Mouse (Mus musculus) neural tube, postnatal 0 days (tissue): Measurements from ENCODE around the gene Lmln. TPM values are rescaled to one million over a fixed set of nuclear protein-coding genes. Genes with fewer than 3 reads are reported as not detected.
A peak's percentile ranks its signal among the peaks of the same experiment; 100 is the strongest.

Experiments used
- microRNA counts: library from miRNA; unstranded; fragments of <30 nt; microRNA quantifications from one replicate; lab custom pipeline; 2015
- microRNA-seq: library from miRNA; unstranded; fragments of <30 nt; microRNA quantifications from one replicate; pipeline ENCODE4, GENCODE M21; 2016
- polyA plus RNA-seq: library from polyadenylated mRNA; unstranded; fragments of >200 nt; fragmentation: Nextera tagmentation; extraction: Ambion mirVana; gene quantifications from 2 replicates; pipeline ENCODE4 v1.2.1, GENCODE M21; 2015

Gene Lmln
- polyA plus RNA-seq, result 2.6 and 4.1 TPM in 2 replicates

DNA sequence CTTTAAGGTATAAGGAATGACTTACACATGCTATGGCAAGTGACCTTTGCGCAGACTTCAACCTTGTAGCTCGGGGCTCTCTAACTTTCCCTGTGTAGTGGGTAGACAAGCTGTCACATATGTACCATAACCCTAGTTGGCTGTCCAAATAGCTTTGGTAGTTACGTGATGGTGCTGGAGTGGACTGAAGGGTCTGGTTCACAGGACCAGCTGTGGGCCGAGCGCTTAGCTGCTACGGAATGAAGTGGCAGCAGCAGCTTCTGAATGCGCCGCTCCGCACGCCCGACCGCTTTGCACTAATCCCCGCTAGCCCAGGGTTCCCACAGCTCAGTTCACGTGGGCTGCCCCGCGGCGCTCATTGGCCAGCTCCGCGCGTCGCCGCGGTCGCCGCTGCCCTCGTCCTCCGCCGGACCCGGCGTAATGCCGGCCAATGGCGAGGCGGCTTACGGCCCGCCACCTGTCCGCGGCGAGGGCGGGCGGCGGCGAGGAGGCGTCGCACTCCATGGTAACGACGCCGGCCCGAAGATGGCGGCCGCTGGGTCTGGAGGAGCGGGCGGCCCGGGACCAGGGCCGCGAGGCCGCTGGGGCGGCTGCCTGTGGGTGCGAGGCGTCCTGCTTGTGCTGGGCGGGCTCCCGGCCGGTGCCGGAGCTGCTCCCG lies at the start of gene Lmln:
Gene Lmln (plus strand): TSS at position 498 of the 658 bp plus-strand sequence.

DNA sequence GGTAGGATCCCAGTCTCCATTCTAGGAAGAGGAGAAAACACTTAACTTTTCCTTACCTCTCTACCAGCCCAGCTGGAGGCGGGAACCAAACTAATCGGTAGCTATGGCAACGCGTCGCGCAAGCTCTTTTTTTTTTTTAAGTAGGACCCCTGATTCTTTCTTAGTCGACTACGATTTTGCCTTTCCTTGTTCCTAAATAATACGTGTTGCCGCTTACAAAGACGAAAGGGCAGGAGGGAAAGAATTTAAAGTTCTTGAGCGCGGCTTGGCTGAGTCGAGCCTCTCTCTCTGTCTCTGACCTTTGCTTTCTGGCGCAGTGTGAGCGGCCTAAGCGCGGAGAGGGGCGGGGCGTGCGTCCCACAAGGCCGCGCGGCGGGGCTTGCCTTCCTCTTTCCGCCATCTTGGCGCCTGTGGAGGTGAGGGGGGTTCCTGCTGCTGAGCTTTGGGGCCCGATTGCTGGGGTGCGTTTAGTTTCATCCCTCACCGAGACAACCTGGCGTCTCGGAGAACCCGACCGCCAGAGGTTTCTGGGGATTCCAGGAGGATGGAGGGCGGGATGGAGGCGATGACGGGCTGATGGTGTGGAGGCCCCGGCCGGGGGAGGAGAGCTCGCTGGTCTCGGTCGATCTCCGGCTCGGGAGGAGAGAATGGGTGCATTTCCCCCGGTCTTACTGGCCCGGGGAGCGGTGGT lies 6.1 kb upstream of the Lmln start, which contains the start of the genes Iqcg and Rpl35a:
Gene Iqcg (minus strand): TSS at position 124 of the 691 bp plus-strand sequence.
Gene Rpl35a (plus strand): TSS at position 359 of the 691 bp plus-strand sequence.

MicroRNA genes within 50 kb of the gene (microRNA counts, 519-probe panel; counts per million panel counts)
- microRNA mmu-miR-1947 (lab: Ali Mortazavi, UCI), result 40.5 counts per million

Small RNAs within 50 kb of the gene (microRNA-seq; reads per million reads assigned to microRNA genes)
- gene Gm22231 (not detected), gene Mir1947 (4.4 reads per million, percentile 7 among the genes with 10 or more reads in this experiment)

Other genes with a start within 250 kb of the Lmln start
- gene Fyttd1, start 185.0 kb upstream of the Lmln start, polyA plus RNA-seq, result 105 and 119 TPM in 2 replicates
- gene Rubcn, start 184.8 kb upstream of the Lmln start, polyA plus RNA-seq, result 21.9 and 25.3 TPM in 2 replicates
- 26.0 and 30.5 TPM in 2 replicates for gene Lrch3, start 148.4 kb upstream of the Lmln start, polyA plus RNA-seq
- gene Iqcg, start 6.3 kb upstream of the Lmln start, polyA plus RNA-seq, result 3.7 and 4.2 TPM in 2 replicates
- gene Rpl35a, start 6.1 kb upstream of the Lmln start, polyA plus RNA-seq, result 455 and 520 TPM in 2 replicates
- 12.0 and 12.4 TPM in 2 replicates for gene Osbpl11, start 122.5 kb downstream of the Lmln start, polyA plus RNA-seq
- 76.6 and 84.0 TPM in 2 replicates for gene Snx4, start 188.9 kb downstream of the Lmln start, polyA plus RNA-seq